Comparison of ENCODE assay signal across 12 mouse cellular contexts in the genomic region with DNA sequence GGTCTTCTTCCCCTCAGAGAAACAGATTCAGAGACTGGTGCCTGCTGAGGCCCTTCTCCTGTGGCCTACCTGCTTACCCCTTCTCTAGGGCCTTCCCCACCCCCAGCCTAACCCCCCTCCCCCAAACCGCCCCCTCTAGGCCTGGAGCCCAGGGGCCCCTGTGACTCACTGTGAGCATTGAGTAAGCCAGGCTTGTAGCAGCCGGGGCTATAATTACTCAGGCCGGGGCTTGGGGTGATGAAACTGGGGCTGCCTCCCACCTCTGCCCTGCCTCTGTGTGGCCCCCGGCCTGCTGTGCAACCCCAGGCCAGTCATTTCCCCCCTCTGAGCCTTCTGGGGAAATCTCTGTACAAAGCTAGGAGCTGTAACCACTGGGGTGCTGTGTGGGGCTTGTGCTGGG. TPM values are rescaled to one million over a fixed set of nuclear protein-coding genes. Genes with fewer than 3 reads are reported as not detected.
DNase-seq lines count a peak whose midpoint lies in the region; ATAC-seq and TF ChIP-seq lines count a peak whose summit lies in the region.
"Had no signal": no experiment of that assay in that cellular context is flagged by ENCODE, and none has a peak within 500 bp of the region (broad histone marks: within the 10 kb centered on the region; RNA-seq: fewer than 3 reads in every experiment).

No protein-coding gene starts in this region.

- H3K36me3 ChIP-seq in liver, embryonic 12.5 days: peaks cover 99% of the 10 kb centered on the region
- H3K36me3 ChIP-seq in G1E (replicated peaks): peaks cover 98% of the 10 kb centered on the region
- peaks cover 55% of the 10 kb centered on the region for H3K36me3 ChIP-seq in stomach, embryonic 16.5 days (ENCODE audit: control insufficient read depth, insufficient read depth, low read length)

- WGBS in liver, embryonic 12.5 days (ENCODE audit: insufficient replicate concordance): 78% methylated on average over 4 of the region's 4 CpGs
- 73% methylated on average over 4 of the region's 4 CpGs for WGBS in stomach, embryonic 16.5 days

- H3K4me1 ChIP-seq in liver, embryonic 12.5 days: peaks cover 70% of the 10 kb centered on the region
- peaks cover 81% of the 10 kb centered on the region for H3K4me1 ChIP-seq in G1E (ENCODE audit: insufficient read depth, low read depth, low read length)
- H3K4me1 ChIP-seq in stomach, embryonic 16.5 days (ENCODE audit: control insufficient read depth, insufficient read depth, low read length): peaks cover 25% of the 10 kb centered on the region

- no peak overlapping the region for H3K9ac ChIP-seq in liver, embryonic 12.5 days
- H3K9ac ChIP-seq in stomach, embryonic 16.5 days (ENCODE audit: low read length): peak overlapping the region; percentile 58

- no peak for TF ChIP-seq CTCF in G1E (IDR thresholded peaks at IDR 0.05; ENCODE audit: low read depth, low read length)

- H3K4me2 ChIP-seq in liver, embryonic 12.5 days: peak overlapping the region; percentile 23; the same call in 1 of the 2 replicates
- H3K4me2 ChIP-seq in stomach, embryonic 16.5 days (ENCODE audit: low read depth, low read length): peak overlapping the region; percentile 46

- no peaks in the 10 kb centered on the region for H3K9me3 ChIP-seq in liver, embryonic 12.5 days (replicated peaks)
- H3K9me3 ChIP-seq in G1E (replicated peaks): peaks cover 23% of the 10 kb centered on the region
- H3K9me3 ChIP-seq in stomach, embryonic 16.5 days (replicated peaks; ENCODE audit: control insufficient read depth, low read length): no peaks in the 10 kb centered on the region

- H3K27me3 ChIP-seq in liver, embryonic 12.5 days (replicated peaks): no peaks in the 10 kb centered on the region
- no peaks in the 10 kb centered on the region for H3K27me3 ChIP-seq in G1E (ENCODE audit: insufficient read depth, low read length)
- H3K27me3 ChIP-seq in stomach, embryonic 16.5 days (ENCODE audit: control insufficient read depth, insufficient read depth, low read length): no peaks in the 10 kb centered on the region

- H3K27ac ChIP-seq in liver, embryonic 12.5 days: 0 out of 2 replicates have a peak overlapping the region, but pooled peaks have one; percentile 11
- peak overlapping the region; percentile 88 for H3K27ac ChIP-seq in stomach, embryonic 16.5 days (ENCODE audit: low read length)

- no peak overlapping the region for H3K4me3 ChIP-seq in liver, embryonic 12.5 days
- H3K4me3 ChIP-seq in G1E (ENCODE audit: low read depth, low read length): peak overlapping the region; percentile 56; the same call in 1 of the 2 replicates
- H3K4me3 ChIP-seq in stomach, embryonic 16.5 days (replicated peaks; ENCODE audit: low read length): peak overlapping the region; percentile 25

- DNase-seq in liver: no peak
- DNase-seq in G1E (ENCODE audit: low spot score): no peak
- DNase-seq: cerebellum, postnatal 36 days; kidney, adult 11 months; left cerebral cortex, postnatal 4 days; right cerebral cortex, adult 18-20 months had no signal

- no peak for ATAC-seq in liver, embryonic 12.5 days
- no peak for ATAC-seq in G1E (ENCODE audit: extremely low read depth, insufficient number of reproducible peaks, low FRiP score, poor library complexity, severe bottlenecking)
- ATAC-seq in granulocyte monocyte progenitor cell, adult 5-6 weeks (replicated peaks; ENCODE audit: poor library complexity, severe bottlenecking): peak; percentile 38
- ATAC-seq in stomach, embryonic 16.5 days (ENCODE audit: insufficient read depth, low FRiP score): no peak
- no peak for ATAC-seq in monocyte, adult 5-6 weeks (replicated peaks; ENCODE audit: insufficient number of reproducible peaks, low FRiP score, low TSS enrichment, poor library complexity, severe bottlenecking)
- ATAC-seq in megakaryocyte-erythroid progenitor cell, adult 5-6 weeks (replicated peaks; ENCODE audit: low FRiP score, low TSS enrichment, poor library complexity, severe bottlenecking): no peak

RNA-seq across cellular contexts. Expression of a gene that starts 11.3 kb away (rescaled TPM):
- polyA plus RNA-seq in liver, embryonic 12.5 days (2016; fragmentation: Nextera tagmentation; extraction: Ambion mirVana): 74.0 and 76.0 TPM in 2 replicates
- total RNA-seq in G1E (2014; fragmentation: Nextera tagmentation) (27.7 and 31.1 TPM in 2 replicates), G1E (2017) (6.4 and 7.1 TPM in 2 replicates)
- 75.7 and 79.1 TPM in 2 replicates for polyA plus RNA-seq in G1E (2012)
- 16.1 and 20.6 TPM in 2 replicates for total RNA-seq in granulocyte monocyte progenitor cell, adult 5-6 weeks (2014; fragmentation: Nextera tagmentation)
- total RNA-seq in granulocyte monocyte progenitor cell, adult 5-6 weeks (2017): 7.1 and 8.0 TPM in 2 replicates
- polyA plus RNA-seq in stomach, embryonic 16.5 days (2015; fragmentation: Nextera tagmentation; extraction: Ambion mirVana): 36.6 and 47.4 TPM in 2 replicates
- total RNA-seq in monocyte, adult 5-6 weeks (2017): 28.4 to 40.6 TPM (median 30.5 TPM) in 3 replicates
- total RNA-seq in megakaryocyte-erythroid progenitor cell, adult 5-6 weeks (2014; fragmentation: Nextera tagmentation): 33.4 and 34.4 TPM in 2 replicates
- 8.5 and 15.9 TPM in 2 replicates for total RNA-seq in megakaryocyte-erythroid progenitor cell, adult 5-6 weeks (2017)

RNA-seq across cellular contexts. Expression of a gene that starts 21.4 kb away (rescaled TPM):
- polyA plus RNA-seq in liver, embryonic 12.5 days (2016; fragmentation: Nextera tagmentation; extraction: Ambion mirVana): 28.9 and 29.7 TPM in 2 replicates
- 28.6 and 34.4 TPM in 2 replicates for total RNA-seq in G1E (2014; fragmentation: Nextera tagmentation)
- total RNA-seq in G1E (2017): 21.2 and 24.8 TPM in 2 replicates
- polyA plus RNA-seq in G1E (2012): 62.7 and 70.5 TPM in 2 replicates
- 6.3 and 22.9 TPM in 2 replicates for total RNA-seq in granulocyte monocyte progenitor cell, adult 5-6 weeks (2014; fragmentation: Nextera tagmentation)
- total RNA-seq in granulocyte monocyte progenitor cell, adult 5-6 weeks (2017): 7.8 and 8.1 TPM in 2 replicates
- 34.8 and 35.8 TPM in 2 replicates for polyA plus RNA-seq in stomach, embryonic 16.5 days (2015; fragmentation: Nextera tagmentation; extraction: Ambion mirVana)
- total RNA-seq in monocyte, adult 5-6 weeks (2017): 13.0 to 24.9 TPM (median 21.2 TPM) in 3 replicates
- total RNA-seq in megakaryocyte-erythroid progenitor cell, adult 5-6 weeks (2014; fragmentation: Nextera tagmentation): 14.8 and 15.2 TPM in 2 replicates
- 5.4 and 20.8 TPM in 2 replicates for total RNA-seq in megakaryocyte-erythroid progenitor cell, adult 5-6 weeks (2017)

RNA-seq across cellular contexts. Expression of a gene that starts 30.1 kb away (rescaled TPM):
- 440 and 450 TPM in 2 replicates for polyA plus RNA-seq in liver, embryonic 12.5 days (2016; fragmentation: Nextera tagmentation; extraction: Ambion mirVana)
- total RNA-seq in G1E (2014; fragmentation: Nextera tagmentation) (1,577 and 1,715 TPM in 2 replicates), G1E (2017) (1,676 and 1,695 TPM in 2 replicates)
- polyA plus RNA-seq in G1E (2012): 2,355 and 3,878 TPM in 2 replicates
- 843 and 1,029 TPM in 2 replicates for total RNA-seq in granulocyte monocyte progenitor cell, adult 5-6 weeks (2014; fragmentation: Nextera tagmentation)
- 1,504 and 1,576 TPM in 2 replicates for total RNA-seq in granulocyte monocyte progenitor cell, adult 5-6 weeks (2017)
- polyA plus RNA-seq in stomach, embryonic 16.5 days (2015; fragmentation: Nextera tagmentation; extraction: Ambion mirVana): 533 and 575 TPM in 2 replicates
- total RNA-seq in monocyte, adult 5-6 weeks (2017): 1,029 to 1,258 TPM (median 1,077 TPM) in 3 replicates
- 1,282 and 1,455 TPM in 2 replicates for total RNA-seq in megakaryocyte-erythroid progenitor cell, adult 5-6 weeks (2014; fragmentation: Nextera tagmentation)
- 1,743 and 1,799 TPM in 2 replicates for total RNA-seq in megakaryocyte-erythroid progenitor cell, adult 5-6 weeks (2017)

RNA-seq across cellular contexts. Expression of a gene that starts 36.5 kb away (rescaled TPM):
- 41.7 TPM in 2 replicates for polyA plus RNA-seq in liver, embryonic 12.5 days (2016; fragmentation: Nextera tagmentation; extraction: Ambion mirVana)
- total RNA-seq in G1E (2014; fragmentation: Nextera tagmentation): 34.2 and 43.3 TPM in 2 replicates
- total RNA-seq in G1E (2017): 39.3 and 40.8 TPM in 2 replicates
- polyA plus RNA-seq in G1E (2012): 69.8 and 96.7 TPM in 2 replicates
- total RNA-seq in granulocyte monocyte progenitor cell, adult 5-6 weeks (2014; fragmentation: Nextera tagmentation): 25.7 and 40.8 TPM in 2 replicates
- 20.5 and 33.0 TPM in 2 replicates for total RNA-seq in granulocyte monocyte progenitor cell, adult 5-6 weeks (2017)
- polyA plus RNA-seq in stomach, embryonic 16.5 days (2015; fragmentation: Nextera tagmentation; extraction: Ambion mirVana): 30.5 and 32.4 TPM in 2 replicates
- total RNA-seq in monocyte, adult 5-6 weeks (2017): 30.4 to 45.3 TPM (median 37.3 TPM) in 3 replicates
- 27.7 and 51.7 TPM in 2 replicates for total RNA-seq in megakaryocyte-erythroid progenitor cell, adult 5-6 weeks (2014; fragmentation: Nextera tagmentation)
- total RNA-seq in megakaryocyte-erythroid progenitor cell, adult 5-6 weeks (2017): 16.2 and 30.9 TPM in 2 replicates

RNA-seq across cellular contexts. Expression of a gene that starts 37.4 kb away (rescaled TPM):
- not detected in 2 replicates for polyA plus RNA-seq in liver, embryonic 12.5 days (2016; fragmentation: Nextera tagmentation; extraction: Ambion mirVana)
- not detected in 2 replicates for total RNA-seq in G1E (2014; fragmentation: Nextera tagmentation)
- total RNA-seq in G1E (2017): not detected in 2 replicates
- polyA plus RNA-seq in G1E (2012): not detected in 2 replicates
- total RNA-seq in granulocyte monocyte progenitor cell, adult 5-6 weeks (2014; fragmentation: Nextera tagmentation): not detected in 2 replicates
- not detected in 2 replicates for total RNA-seq in granulocyte monocyte progenitor cell, adult 5-6 weeks (2017)
- not detected in 2 replicates for polyA plus RNA-seq in stomach, embryonic 16.5 days (2015; fragmentation: Nextera tagmentation; extraction: Ambion mirVana)
- total RNA-seq in monocyte, adult 5-6 weeks (2017): 0.49 TPM in 1 of 3 replicates, not detected in the others
- total RNA-seq in megakaryocyte-erythroid progenitor cell, adult 5-6 weeks (2014; fragmentation: Nextera tagmentation): not detected in 2 replicates
- total RNA-seq in megakaryocyte-erythroid progenitor cell, adult 5-6 weeks (2017): not detected in 2 replicates
- total RNA-seq: heart, postnatal 25 days; left cerebral cortex, postnatal 4 days had no signal
